Mouse (Mus musculus) monocyte, adult 2 months (primary cell): ENCODE measurements around the gene Arhgap23.

ENCODE experiments used
- DNase-seq, 2 experiments: peaks; one replicate each; pipeline ENCODE4 v3.0.0; 2022; ENCODE audit warnings: low spot score in 2 of 2, low read depth in 1 of 2

The Arhgap23 gene

DNA sequence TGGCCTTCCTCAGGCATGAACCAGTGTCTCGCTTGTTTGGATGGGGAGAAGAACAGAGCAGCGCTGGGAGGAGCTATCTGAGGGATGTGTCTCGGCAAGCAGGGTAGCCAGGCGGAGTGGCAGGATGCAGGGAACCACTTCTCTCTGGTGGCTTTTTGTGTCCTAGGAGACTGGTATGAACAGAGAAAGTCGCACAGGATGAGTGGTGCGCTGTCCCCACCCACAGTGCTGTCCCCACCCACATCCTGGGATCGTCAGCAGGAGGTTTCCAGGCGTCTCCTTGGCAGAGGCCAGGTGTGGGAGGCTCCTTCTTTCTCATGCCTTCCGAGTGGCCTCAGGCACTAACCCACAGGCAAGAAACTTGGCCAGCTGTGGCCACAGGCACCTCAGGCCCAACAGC, 87.0 kb downstream of the Arhgap23 start:
- no peak for DNase-seq

- no peak for DNase-seq
These were observed 87.5 kb downstream of the Arhgap23 start for GRCm38 (mm10) chr11:97502846-97503245.

- DNase-seq: no peak
These were observed 90.5 kb downstream of the Arhgap23 start for GRCm38 (mm10) chr11:97505784-97506183.

GRCm38 (mm10) chr11:97506331-97506730, 91.0 kb downstream of the Arhgap23 start:
- no peak for DNase-seq

DNA sequence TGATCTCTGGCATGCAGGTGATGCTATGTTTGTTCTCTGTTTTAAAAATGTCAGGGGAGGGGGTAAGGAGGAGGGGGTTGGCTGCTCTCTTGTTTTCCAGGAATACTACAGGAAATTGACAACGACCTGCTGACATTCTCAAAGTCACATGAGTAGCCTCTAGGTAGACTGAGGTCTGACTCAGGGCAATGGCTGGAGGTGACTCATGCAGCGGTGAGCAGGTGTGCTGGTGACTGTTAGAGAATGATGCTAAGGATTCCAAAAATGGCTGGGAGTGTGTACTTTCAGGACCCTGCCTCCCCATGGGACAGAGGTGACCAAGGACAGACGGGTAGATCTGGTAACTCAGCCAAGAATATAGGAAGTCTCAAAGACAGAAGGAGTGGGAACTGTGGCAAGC, 92.9 kb downstream of the Arhgap23 start:
- no peak for DNase-seq

DNA sequence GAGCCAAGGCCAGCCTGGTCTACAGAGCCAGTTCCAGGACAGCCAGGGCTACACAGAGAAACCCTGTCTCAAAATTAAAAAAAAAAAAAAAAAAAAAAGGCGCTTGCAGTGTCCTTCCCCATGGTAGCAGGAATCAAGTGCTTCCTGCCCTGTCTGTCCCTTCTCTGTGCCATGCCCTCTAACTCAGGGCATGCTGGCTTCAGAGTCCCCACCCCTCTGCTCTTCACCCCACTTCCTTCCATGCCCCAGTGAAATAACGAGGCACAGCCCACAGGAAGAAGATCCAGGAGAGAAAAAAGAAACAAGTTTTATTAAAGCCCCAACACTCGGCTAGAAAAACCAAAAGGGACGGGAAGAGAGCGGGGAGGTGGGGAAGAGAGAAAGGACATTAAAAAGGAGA, 93.7 kb downstream of the Arhgap23 start:
- no peak for DNase-seq

- no peak for DNase-seq
These were observed 94.6 kb downstream of the Arhgap23 start for GRCm38 (mm10) chr11:97509715-97510485.

- DNase-seq: peak in 1 of 2 experiments; percentile 51
These were observed 95.8 kb downstream of the Arhgap23 start for GRCm38 (mm10) chr11:97510966-97511660.

DNA sequence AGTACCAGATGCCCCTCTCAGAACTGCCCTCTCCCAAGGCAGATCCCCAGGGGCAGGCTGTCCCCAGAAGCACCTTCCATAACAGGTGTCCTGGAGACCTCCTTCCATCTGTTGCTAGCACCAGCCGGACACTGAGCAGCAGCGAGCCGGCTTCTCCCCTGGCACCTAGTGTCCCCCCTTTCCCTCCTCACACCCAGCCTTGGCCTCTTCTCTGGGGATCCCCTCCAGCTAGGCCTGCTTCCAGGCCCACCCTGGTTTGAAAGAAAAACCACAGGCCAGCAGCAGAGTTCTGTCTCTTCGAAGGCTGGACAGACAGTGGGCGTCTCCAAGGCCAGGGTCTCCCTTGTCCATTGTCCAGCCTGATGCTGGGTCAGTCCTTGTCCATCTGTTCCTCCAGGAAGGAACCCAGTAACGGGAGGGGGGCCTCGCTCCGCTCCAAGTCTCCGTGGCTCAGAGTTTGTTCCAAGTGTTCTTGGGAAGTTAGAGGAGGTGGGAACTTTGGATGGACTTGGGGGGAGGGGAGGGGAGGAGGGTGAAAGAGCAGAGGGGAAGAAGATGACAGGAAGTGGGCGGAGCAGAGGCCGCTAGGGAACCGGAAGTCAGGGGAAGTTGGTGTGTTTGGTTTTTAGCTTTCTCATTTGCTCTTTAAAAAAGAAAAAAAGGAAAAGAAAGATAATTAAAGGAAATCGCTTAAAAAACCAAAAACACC, 96.5 kb downstream of the Arhgap23 start:
- DNase-seq: no peak

GRCm38 (mm10) chr11:97512511-97512910, 97.2 kb downstream of the Arhgap23 start:
- no peak for DNase-seq

DNA sequence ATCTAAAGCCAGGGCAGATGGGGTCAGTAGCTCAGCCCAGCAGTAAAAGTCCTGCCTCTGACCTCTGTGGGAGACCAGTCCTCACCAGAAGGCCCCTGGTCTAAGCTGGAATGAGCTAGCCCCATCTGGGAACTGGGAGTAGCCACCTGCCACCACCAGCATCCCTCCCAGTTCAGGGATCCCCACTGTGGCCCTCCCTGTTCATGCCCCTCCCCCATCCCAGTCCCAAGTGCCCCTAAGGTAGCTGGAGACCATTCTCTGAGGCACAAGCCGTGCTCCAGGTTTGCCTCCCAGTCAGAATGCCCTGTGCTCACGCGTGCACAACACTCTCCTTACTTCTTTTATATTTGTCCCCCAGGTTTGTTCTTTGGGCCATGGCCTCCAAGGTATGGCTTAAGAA, 97.7 kb downstream of the Arhgap23 start:
- no peak for DNase-seq

DNA sequence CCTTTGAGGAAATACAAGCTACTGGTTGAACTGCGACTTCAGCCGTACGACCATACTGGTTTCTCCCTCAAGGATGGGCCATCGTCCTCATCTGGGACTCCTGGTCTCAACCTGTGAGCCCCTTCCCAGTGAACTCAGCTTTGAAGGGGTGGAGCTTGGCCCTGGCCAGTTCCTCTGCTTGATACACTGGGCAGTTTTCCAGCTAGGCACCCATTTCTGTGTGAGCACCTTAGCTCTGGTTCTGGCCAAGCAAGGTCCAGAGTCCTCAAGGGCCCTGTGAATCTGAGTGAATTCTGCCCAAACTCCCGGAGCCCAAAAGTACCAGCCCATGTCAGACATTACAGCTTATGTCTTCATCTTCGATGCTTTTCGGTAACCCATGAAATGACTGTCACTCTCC, 105.2 kb downstream of the Arhgap23 start:
- DNase-seq: no peak

- DNase-seq: no peak
These were observed 106.6 kb downstream of the Arhgap23 start for GRCm38 (mm10) chr11:97521741-97522474.

DNA sequence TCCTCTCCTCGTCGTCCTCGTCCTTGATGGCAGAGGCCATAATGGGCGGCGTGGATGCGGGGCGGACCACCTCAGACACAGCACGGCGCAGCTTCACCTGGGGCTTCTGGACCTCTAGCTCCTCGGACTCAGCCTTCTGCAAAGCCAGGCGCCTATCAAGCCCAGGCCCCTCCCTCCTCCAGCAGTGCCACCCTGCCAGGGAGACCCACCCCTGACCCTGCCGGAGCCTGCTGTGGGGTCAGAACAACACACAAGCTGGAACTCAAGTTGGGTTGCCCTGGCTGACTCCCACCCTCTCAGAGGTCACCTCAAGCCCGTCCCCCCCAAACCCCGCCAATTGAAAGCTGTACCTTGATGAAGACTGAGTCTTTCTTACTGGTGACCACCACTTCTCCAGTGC, 107.8 kb downstream of the Arhgap23 start:
- no peak for DNase-seq

DNA sequence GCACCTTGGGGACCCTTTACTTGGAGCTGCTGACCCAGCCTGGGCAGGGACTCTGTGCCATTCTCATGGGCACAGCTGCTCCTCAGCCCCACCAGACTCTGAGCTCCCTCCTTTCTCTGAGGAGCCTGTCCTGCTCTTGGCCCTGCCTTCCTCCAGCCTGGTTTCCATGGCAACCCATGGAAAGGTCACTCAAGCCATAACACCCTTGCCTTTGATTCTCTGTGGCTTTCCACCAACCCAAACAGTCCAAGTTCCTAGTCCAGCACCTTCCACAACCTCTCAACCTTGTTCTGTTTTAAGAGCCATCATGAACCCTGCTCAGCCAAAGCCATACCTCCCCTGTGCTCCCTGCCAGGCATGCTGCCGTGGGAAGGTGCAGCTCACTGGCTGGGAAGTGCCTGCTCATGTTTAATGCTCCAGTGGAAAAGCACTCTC, 108.5 kb downstream of the Arhgap23 start:
- DNase-seq: no peak

- DNase-seq: no peak
These were observed 109.0 kb downstream of the Arhgap23 start for GRCm38 (mm10) chr11:97524306-97524705.

DNA sequence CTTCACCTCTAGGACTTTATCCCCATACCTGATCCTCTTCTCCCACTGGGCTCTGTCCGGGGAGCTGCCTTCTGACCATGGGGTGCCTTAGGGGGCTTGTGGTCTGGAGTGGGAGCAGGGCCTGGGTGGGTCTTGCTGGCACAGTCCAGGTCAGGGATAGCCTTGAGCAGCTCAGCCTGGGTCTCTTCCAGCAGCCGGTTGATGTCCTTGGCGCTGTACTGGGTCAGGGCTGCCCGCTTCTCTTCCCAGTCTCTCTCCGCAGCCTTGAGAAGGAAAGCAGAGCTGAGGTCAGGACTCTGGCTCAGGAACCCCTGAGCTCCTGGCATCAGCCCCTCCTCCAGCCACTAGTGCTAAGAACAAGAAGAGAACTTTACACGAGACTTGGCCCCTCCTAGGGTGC, 110.0 kb downstream of the Arhgap23 start:
- DNase-seq: no peak

DNA sequence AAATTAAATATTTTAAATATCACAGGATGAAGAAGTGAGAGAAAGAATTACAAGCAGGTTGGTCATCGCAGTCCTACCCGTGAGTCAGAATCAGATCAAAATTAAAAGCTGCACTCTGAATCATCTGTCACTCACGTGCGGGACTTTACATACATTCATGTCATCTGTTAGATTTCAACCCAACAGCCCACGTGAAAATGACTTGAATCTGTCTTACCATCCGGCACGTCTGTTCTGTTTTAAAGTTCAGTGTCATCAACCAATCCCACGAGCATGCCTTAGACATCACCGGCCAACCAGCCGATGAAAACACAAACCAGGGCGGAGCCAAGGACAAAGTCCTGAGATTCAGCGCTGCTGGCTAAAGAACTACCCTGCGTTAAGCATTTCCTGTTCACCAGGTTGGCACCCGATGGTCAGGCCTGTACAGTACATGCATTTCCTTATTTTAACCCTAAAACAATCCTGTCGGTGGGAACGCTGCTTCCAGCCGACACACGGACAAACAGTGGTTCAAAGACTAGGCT, 113.0 kb downstream of the Arhgap23 start:
- no peak for DNase-seq

GRCm38 (mm10) chr11:97530069-97530468, 114.7 kb downstream of the Arhgap23 start:
- DNase-seq: no peak

DNA sequence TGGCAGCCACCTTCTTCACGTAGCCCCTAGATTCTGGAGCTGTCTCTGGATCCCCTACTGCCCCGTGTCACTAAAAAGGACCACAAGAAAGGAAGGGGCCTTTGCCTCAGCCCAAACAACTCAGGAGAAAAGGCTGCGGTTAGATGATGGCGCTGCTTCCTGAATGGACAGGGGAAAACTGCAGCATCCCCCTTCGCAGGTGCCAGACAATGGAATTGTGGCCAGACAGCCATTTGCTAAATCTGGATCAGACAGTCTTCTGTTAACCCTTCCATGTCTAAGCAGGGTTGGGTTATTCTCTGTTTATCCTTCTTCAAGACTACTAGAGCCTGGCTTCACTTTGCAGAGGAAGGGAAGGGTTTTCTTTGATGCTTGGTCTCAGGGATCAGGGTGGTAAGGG, 115.6 kb downstream of the Arhgap23 start:
- no peak for DNase-seq
